Mouse (Mus musculus) lung, postnatal 0 days (tissue): ENCODE data around the gene Sbk1.

Experiments
- CTCF ChIP-seq: IDR thresholded peaks from 2 replicates; pipeline ENCODE4 v1.5.1; 2016; ENCODE audit warnings: antibody characterized with exemption, mild to moderate bottlenecking
- EP300 ChIP-seq: IDR thresholded peaks from 2 replicates; pipeline ENCODE4 v1.6.1; 2016; ENCODE audit warnings: antibody characterized with exemption, mild to moderate bottlenecking, control low read depth

- TF ChIP-seq CTCF: no peak
- TF ChIP-seq EP300: no peak
These were observed 36.2 kb upstream of the Sbk1 start for GRCm38 (mm10) chr7:126236083-126236793.
